Mouse (Mus musculus) T-helper 2 cell (primary cell): ENCODE measurements around the gene Xpr1.

Source experiments
- in situ Hi-C: fragments of 300-600 bp; cut with MboI, MseI; formaldehyde crosslinking; loops from one replicate; pipeline ENCODE4 v1.15.1; 2025; ENCODE audit warnings: high pct_unique_total_duplicates

Xpr1 gene

DNA sequence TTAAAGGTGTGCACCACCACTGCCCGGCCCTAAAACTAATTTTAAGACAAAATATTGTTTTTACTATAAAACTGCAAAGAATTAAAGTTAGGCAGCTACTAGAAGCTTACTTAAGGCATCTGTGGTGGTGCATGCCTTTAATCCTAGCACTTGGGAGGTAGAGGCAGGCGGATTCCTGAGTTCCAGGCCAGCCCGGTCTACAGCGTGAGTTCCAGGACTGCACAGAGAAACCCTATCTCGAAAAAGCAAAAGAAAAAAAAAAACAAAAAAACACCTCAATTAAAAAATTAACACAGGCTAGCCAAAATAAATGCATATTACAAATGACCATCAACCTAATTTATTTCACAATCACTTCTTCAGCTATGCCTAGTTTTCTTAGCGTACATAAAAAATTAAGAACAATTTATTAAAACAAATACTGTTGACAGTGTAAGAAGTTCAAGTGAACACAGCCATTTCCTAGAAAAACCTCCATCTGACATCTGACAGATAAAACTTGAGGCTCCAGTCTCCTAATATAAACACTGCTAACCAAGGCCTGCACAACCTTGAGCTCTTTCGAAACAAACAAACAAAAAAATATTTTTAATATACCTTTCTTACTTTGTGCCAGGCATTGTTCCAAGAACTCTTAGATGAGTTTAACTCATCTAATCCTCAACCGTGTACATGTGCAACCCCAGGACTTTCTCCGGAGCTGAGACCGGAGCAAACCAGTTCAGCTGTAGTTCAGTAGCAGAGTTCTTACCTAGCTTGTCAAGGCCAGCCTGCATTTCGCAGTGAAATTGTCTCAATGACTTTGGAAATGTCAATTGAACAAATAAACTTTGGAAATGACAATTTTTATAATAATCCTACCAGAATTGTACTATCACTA lies 9.3 kb downstream of the Xpr1 start:
- in situ Hi-C loops: no loop called here

DNA sequence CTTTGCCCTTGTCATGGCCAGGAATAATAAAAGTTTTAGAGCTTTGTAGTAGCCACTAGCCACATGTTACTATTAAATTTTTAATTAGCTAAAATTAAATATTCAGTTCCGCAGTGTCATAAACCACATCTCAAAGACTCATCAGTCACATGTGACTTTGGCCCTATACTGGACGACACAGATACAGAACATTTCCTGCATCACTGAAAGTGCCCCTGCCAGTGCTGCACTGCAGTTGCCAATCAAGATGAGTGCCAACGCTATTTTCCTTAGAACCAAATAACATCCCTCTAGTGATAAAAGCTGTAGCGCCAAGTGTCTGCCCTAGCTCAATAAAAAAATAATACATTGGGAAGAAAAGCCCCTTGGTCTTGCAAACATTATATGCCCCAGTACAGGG lies 17.2 kb downstream of the Xpr1 start:
- in situ Hi-C loops: no loop called here

DNA sequence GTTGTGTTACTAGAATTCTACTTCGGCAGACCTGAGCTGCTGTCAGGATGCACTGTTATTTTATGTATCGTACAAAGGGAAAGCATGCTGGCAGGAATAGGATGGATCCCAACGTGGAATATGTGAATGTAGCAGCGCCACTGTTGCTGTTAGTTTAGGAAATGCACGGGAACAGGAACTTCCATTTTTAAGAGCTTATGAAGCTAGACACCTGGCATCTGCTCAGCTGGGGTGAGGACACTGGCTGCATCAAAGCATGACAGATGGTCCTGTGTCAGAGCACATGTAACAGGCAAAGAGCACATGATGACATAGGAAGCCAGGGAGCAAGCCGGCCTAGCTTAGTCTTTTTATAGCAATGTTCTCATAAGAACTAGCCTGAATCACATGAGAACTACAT lies 22.4 kb downstream of the Xpr1 start:
- in situ Hi-C loops: no loop called here

DNA sequence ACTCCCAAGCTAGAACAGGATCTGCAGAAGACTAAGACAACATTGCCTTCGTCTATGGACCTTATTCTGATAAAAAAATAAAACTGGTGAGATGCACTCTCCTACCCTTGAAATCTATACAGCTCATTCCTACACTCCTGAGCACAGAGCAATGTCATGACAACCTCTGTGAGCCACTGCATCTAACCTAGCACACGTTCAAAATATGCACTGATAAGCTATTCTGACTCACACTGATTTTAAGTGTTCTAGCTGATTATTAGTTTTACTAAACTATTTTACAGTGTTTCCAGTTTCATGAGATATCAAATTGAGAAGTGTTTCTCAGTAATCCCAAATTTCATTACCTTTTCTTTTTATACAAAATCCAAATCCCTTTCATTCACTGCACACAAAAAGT lies 23.2 kb downstream of the Xpr1 start:
- in situ Hi-C loops: no loop called here

DNA sequence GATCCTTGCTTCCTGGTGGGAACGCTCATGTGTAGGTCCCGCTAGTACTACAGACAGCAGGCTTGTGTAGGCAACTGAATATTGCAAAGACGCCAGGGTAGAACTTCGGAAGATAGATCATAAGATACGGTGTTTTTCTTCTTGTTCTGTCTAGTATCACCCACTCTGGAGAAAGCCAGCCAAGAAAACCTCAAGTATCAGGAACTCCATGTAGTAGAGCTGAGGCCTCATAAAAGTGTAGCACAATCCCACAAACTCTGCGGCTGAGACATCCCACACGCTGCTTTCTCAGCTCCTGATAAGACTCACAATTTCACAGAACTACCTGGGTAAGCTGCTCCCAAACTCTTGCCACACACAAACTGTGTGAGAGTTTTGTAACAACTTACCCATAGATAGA lies 24.4 kb downstream of the Xpr1 start:
- in situ Hi-C loops: no loop called here

DNA sequence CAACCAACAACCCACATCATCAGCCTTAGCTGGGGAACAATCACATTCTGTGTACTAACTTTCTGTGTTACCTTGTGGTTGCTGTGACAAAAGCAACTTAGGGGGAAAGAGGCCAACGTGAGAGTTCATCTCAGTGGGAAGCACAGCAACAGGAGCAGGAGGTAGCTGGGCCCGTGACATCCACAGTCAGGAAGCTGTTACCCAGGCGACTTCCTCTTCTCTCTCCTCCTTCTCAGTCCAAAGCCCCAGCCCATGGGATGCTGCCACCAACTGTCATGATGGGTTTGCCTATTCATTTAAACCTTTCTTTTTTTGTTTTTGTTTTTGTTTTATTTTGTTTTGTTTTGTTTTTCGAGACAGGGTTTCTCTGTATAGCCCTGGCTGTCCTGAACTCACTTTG lies 25.7 kb downstream of the Xpr1 start:
- in situ Hi-C loops: no loop called here

DNA sequence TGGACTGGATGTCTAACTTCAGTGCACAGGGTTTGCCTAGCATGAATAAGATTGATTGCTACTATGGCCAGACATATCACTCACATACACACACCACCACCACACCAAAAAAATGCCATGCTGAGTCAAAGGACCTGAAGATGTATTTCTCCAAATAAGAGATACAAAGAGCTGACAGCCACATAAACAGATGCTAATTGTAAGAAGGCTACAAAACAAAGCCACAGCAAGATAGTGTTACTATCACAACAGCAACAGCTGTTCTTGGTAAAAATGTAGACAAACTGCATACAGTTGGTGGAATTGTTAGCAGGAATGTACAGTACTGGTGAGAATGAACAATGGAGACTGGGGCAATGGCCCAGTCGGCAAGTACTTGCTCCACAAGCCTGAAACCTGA lies 28.8 kb downstream of the Xpr1 start:
- in situ Hi-C loops: no loop called here

DNA sequence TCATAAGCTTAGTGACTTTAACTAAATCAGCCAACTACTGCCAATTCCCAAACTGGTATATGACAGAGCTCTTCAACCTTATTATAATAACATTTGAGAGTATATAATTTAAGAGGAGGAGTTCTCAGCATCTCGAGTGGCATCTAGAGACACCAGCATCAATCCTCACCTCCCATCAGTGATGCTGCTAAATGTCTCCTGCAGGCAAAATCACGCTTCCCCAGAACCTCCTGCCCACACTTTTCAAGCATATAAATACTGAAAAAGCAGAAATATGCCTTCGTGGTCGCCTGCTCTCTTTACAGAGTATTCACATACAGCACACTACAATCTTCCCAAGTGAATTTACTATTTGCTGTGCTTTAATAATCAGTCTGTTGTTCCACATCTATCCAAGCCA lies 30.7 kb downstream of the Xpr1 start:
- in situ Hi-C loops: no loop called here

DNA sequence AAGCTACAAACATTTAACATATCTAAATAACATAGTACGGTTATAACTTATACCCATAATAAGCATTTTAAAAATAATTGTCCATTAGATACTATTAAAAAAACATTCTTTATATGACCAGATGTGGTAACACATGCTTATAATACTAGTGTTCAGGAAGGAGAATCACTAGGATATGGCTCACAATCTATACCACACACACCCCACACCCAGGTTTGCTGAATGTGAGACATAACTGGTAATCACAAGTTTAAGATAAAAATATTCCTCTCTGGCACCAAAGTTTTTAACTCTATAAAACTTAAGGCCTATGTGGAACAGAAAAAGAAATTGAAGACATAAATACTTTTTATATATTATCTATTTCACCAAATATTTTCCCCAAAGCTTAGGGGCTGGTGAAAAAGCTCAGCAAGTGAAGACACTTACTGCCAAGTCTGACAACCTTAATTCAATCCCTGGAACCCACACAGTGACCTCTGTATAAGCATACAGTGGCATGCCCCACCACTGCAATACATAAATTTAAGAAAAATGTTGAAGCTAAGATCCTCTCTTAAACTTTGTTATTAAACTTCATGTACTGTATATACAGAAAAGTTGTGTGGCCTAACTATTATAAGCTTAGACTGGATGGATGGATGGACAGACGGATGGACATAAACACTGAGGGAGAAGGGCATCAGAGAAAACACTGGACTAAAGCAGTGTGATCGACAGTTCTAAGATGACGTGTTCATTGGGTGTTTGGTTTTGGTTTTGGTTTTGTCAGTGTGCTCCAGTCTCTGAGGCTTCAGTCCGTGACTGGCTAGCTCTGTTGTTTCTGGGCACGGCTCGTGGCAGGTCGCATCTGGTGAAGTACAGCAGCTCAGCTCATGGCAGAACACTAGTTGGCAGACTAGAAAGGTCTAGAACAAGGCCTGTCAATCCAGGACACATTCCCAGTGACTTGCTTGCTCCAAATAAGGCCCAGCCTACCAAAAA lies 33.6 kb downstream of the Xpr1 start:
- in situ Hi-C loops: no loop called here

DNA sequence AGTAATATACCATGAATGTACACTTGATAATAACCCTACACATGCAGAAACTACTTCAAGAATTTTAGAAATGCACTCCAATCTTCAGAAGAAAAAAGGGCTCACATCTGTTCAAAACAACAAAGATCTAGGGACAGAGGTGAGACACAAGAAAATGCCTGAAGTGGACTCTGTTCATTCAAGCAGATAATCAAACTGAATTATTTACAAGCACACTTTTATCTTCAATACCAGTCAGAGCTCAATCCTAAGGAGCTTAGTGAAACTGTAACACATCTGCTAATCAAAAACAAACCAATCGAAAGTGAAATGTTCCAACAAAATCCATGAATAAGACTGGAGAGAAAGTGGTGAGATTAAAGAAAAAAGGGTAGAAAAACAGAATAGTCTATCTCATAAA lies 35.3 kb downstream of the Xpr1 start:
- in situ Hi-C loops: no loop called here

DNA sequence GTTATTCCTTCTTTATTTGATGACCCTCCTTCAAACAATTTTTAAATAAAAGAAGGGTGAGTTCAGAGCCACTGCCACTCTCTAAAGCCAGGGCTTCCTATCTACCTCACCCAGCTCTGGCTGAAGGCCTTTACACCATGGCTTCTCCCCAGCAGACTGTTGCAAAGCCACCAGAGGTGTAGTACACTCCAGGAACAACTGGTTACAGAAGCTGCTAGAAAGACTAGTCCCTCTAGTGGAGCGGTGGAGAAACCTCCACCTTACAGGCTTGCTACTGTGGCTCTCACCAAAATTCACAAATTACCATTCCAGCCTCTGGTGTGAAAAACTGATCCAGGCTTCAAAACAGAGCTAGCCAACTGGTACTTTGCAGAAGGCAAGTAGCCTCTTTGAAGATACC lies 37.9 kb downstream of the Xpr1 start:
- in situ Hi-C loops: no loop called here

DNA sequence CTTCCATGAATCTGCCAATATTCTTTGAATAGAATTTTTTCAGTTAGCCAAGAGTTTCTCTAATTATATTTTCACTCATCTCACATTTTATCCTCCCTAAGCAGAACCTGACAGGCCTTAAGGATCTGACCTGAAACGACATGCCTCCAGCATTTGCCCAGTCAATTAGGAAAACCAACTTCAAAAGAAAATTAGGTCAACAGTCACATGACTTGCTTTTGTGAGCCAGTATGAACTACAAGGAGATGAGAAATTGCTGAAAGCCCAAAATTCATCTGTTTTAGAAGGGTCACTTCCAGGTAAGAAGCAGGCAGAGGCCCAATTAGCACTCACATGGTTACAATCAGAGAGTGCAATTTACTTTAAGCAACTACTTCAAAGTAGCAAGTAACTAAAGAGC lies 44.4 kb downstream of the Xpr1 start:
- in situ Hi-C loops: no loop called here

DNA sequence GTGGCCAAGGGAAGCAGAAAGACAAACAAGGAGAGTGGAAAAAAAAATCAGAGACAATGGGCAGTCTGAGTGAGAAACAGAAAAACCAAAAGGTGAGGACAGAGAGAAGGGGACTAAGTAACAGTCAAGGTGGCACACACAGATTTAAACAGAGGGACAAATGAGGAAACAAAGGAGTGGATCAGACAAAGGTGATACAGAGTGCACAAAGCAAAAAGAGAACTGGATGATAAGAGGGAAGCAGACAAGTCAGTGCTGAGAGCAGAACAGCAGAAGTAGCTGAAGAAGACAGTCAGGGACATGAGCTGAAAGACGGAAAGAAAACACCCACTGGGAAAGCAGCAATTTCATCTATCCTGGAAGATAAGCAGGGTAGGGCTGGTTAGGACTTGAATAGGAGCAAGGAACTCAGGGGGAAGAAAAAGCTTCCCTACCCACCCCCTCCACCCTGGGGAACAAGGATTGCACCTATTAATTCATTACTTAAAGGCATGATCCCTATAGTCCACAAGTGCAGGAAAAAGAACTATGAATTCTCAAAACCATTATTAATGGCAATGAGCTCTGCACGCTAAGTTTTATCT lies 47.0 kb downstream of the Xpr1 start:
- in situ Hi-C loops: no loop called here

DNA sequence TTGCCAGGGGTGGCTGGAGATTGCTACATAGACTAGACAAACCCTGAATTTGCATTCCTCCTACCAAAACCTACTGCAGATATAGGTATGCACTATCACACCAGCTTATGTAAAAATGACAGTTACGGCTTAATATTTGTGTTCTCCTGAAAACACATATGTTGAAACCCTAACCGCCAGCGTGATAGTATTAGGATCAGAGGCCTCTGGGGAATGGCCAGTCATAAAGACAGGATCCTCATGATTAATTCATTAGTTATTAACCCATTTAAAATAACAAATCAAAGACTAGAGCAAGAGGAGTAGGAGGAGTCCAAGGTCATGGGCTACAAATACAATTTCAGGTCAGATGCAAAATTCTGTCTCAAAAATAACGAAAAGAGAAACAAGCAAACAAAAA lies 50.8 kb downstream of the Xpr1 start:
- in situ Hi-C loops: no loop called here

DNA sequence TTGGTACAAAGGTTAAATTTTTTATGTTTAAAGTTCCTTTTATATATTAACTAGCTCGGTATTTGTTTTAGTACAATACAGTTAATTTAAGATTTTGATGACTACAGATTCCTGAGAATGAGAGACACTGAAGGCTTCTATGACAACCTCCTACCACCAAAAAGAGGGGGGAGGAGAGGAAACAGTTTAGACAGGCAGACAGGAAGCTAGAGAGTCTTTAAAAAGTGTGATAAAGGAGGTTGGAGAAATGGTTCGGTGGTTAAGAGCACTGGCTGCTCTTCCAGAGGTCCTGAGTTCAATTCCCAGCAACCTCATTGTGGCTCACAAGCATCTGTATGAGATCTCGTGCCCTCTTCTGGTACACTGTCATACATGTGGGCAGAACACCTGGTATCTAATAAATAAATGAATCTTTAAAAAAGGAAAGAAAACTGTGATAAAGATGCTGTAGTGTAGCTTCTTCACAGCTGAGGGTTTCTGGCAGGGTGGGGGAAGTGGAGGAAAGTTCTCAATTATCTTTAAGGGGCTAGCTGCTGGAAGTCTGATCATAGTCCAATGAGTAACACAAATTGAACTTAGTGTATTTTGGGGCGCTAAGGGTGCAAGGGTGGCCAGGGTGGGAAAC lies 55.6 kb downstream of the Xpr1 start:
- in situ Hi-C loops: no loop called here

DNA sequence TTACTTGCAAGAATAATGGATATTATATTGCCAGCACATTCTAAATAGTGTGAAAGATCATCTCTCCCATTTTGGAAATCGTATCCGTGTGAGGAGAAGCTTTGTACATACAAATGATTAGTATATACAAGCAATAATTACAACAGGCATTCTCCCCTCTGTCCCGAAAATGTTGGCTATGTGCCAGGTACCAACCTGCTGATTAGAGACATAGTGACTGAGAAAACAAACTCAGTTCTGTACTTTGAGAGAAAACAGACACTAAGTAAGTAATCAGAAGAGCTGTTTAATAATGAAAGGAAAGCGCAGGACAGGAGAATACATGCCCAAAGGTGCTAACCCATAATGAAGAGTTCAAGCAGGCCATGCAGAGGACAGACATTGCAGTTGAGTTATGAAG lies 64.1 kb downstream of the Xpr1 start:
- in situ Hi-C loops: no loop called here

DNA sequence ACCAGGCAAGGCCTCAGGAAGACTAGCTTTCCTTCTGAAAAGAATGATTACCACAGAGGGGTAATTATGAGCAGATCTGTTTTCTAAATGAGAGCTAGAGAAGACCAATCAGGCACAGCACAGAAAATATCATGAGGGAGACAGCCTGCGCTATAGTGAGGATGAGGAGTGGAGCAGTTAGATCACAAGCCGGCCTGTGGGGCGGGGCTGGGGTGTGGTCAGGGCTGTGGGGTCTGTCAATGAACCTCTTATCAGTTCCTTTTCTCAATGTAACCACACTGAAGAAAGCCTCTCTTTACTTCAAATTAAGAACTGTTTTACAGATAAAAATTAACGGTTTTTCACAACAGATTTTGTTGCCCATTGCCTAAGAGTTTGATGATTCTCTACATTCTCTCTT lies 65.7 kb downstream of the Xpr1 start:
- in situ Hi-C loops: no loop called here

DNA sequence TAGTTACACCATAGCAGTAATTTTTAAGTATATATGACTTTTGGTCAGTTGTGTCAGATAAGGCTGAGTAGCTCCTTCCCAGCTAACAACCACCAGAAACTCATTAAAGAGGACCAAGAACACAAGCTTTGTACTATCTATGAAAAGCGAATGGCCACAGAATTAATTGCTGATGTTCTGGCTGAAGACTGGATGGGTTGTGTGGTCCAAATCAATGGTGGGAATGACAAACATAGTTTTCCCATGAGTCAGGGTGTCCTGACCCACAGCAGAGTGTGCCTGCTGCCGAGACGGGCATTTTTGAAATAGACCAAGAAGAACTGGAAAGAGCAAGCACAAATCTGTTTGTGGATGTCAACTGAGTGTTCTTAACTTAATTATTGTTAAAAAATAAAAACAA lies 68.7 kb downstream of the Xpr1 start:
- in situ Hi-C loops: no loop called here

DNA sequence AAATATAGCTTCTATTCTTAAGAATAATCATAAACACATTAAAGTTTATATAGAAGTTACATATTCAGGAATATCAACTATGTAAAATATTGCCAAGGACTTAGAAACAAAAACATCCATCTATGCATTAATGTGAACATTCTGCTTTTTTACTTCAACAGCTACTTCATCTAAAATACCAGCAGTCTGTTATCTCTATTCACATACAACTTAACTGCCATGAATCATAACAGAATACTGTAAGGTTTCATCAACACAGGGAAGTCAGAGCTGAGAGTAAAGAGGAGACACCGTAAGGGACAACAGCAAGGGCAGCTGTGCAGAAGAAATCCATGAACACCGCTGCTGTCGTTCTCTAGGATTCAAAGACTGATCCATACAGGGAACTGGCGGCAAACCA lies 69.9 kb downstream of the Xpr1 start:
- in situ Hi-C loops: no loop called here

DNA sequence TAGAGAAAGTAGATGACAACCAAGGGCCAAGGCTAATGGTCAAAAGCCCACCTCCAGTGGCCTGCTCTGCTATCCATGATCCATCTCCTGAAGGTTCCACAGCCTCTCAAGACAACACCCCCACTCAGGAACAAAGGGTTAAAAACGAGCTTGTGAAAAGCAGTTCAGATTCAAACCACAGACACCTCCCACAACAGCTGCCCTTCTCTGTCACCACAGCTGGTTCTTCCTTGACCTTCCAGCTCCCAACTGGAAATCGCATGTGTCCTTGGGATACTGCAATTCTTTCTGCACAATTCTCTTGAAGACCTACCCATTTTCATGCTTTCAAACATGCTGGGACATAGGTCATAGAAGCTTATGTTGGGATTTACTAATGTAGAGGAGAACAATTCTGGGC lies 73.2 kb downstream of the Xpr1 start:
- in situ Hi-C loops: no loop called here

DNA sequence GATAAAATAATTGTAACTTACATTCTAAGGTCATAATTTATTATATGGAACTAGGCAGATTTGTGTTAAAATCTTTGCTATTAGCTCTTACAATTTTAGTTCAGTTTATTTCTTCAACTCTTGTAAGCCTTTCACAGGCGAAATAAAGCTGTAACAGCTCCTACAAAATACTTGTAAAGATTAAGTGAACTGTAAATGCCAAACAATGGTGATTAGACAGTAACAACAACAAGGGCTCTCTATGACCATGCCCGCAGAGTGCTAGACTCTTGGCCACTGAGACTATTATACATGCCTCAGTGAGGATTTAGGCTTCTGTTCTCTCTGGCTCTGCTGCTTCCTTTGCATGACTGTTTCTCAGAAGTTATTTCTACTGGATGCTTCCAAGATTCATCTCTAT lies 77.6 kb downstream of the Xpr1 start:
- in situ Hi-C loops: no loop called here

DNA sequence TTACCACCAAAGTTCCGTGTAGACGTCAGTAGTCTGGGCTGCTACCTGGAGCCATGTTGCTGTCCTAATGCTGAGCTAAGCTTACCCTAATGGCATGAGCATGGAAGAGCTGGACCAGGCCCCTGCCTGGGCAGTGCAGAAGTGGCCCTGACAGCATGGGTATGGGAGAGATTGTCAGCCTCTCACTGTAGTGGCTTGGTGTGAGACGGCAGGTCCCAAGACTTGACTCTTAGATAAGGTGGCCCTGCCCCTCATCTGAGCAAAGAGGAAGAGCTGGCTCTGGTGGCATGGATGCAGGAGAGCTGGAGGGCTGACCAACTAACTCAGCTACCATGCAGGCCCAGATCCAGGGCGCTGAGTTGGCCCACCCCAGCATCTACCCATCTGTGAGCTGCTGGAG lies 79.9 kb downstream of the Xpr1 start:
- in situ Hi-C loops: no loop called here
